Mouse (Mus musculus) forebrain, embryonic 11.5 days (tissue): Measurements from ENCODE around the gene Zfhx3. TPM values are rescaled to one million over a fixed set of nuclear protein-coding genes. Genes with fewer than 3 reads are reported as not detected.

Source experiments
- ATAC-seq: fragments of 200-750 bp; cut with Nextera tagmentation; replicated peaks from 2 replicates; pipeline ENCODE4 v1.8.0; 2017; ENCODE audit warnings: moderate TSS enrichment; ENCODE audit not compliant: low FRiP score
- DNase-seq: peaks from one replicate; pipeline ENCODE4 v3.0.0-alpha.2; 2017; ENCODE audit warnings: low spot score
- H3K27ac ChIP-seq: fragments of 300-500 bp; sonication (generic); 2 replicates; pipeline ENCODE4 v1.5.1; 2014; ENCODE audit warnings: low read depth, low read length
- H3K27me3 ChIP-seq: fragments of 300-500 bp; sonication (generic); 2 replicates; pipeline ENCODE4 v1.6.1; 2014; ENCODE audit warnings: mild to moderate bottlenecking, low read length, mixed read lengths; ENCODE audit not compliant: control insufficient read depth, insufficient read depth
- H3K36me3 ChIP-seq: fragments of 300-500 bp; sonication (generic); 2 replicates; pipeline ENCODE4 v1.6.1; 2014; ENCODE audit warnings: mild to moderate bottlenecking, low read length, moderate library complexity, mixed read lengths; ENCODE audit not compliant: control insufficient read depth, insufficient read depth
- H3K4me1 ChIP-seq: fragments of 300-500 bp; sonication (generic); replicated peaks from 2 replicates; pipeline ENCODE4 v1.6.1; 2014; ENCODE audit warnings: low read length, mixed read lengths; ENCODE audit not compliant: control insufficient read depth, insufficient read depth
- H3K4me2 ChIP-seq: fragments of 300-500 bp; sonication (generic); 2 replicates; pipeline ENCODE4 v1.6.1; 2014; ENCODE audit warnings: low read depth, mild to moderate bottlenecking, low read length, moderate library complexity, mixed read lengths; ENCODE audit not compliant: severe bottlenecking
- H3K4me3 ChIP-seq: fragments of 300-500 bp; sonication (generic); 2 replicates; pipeline ENCODE4 v1.5.1; 2014; ENCODE audit warnings: low read depth, low read length
- H3K9ac ChIP-seq: fragments of 300-500 bp; sonication (generic); 2 replicates; pipeline ENCODE4 v1.6.1; 2014; ENCODE audit warnings: low read length
- H3K9me3 ChIP-seq: fragments of 300-500 bp; sonication (generic); 2 replicates; pipeline ENCODE4 v1.6.1; 2016; ENCODE audit warnings: low read length, mixed read lengths; ENCODE audit not compliant: control insufficient read depth
- WGBS: fragments of 180-500 bp; shearing (Covaris S2); extraction: QIAGEN DNeasy Blood & Tissue Kit; methylation state at CpG from one replicate; pipeline ENCODE4 v1.1.7; 2014; 5-methylcytosine and 5-hydroxymethylcytosine counted together
- polyA plus RNA-seq: library from polyadenylated mRNA; unstranded; fragments of >200 nt; fragmentation: Nextera tagmentation; extraction: Ambion mirVana; gene quantifications from 2 replicates; pipeline ENCODE4 v1.2.1, GENCODE M21; 2014

Zfhx3 gene
- polyA plus RNA-seq, 1 experiment from 2014 or later = 22.9 TPM

- no peaks in the 10 kb centered on the region for H3K36me3 ChIP-seq
- DNase-seq (no peak), ATAC-seq (no peak)
- H3K4me2 ChIP-seq = no peak overlapping the region
- no peak overlapping the region for H3K9ac ChIP-seq
- H3K4me3 ChIP-seq = no peak overlapping the region
- 58% methylated on average over 4 of the region's 4 CpGs for WGBS
- no peak overlapping the region for H3K27ac ChIP-seq
- H3K4me1 ChIP-seq = no peaks in the 10 kb centered on the region
- no peaks in the 10 kb centered on the region for H3K9me3 ChIP-seq
- H3K27me3 ChIP-seq = no peaks in the 10 kb centered on the region
These were observed 144.5 kb downstream of the Zfhx3 start for GRCm38 (mm10) chr8:108086913-108087312.

GRCm38 (mm10) chr8:108089632-108090031 is 147.2 kb downstream of the Zfhx3 start:
- ATAC-seq = no peak
- 70% methylated on average over 5 of the region's 5 CpGs for WGBS
- no peak for DNase-seq
- H3K9ac ChIP-seq = no peak overlapping the region
- H3K9me3 ChIP-seq = no peaks in the 10 kb centered on the region
- H3K36me3 ChIP-seq = no peaks in the 10 kb centered on the region
- no peaks in the 10 kb centered on the region for H3K4me1 ChIP-seq
- H3K4me2 ChIP-seq = no peak overlapping the region
- H3K4me3 ChIP-seq = no peak overlapping the region
- no peak overlapping the region for H3K27ac ChIP-seq
- no peaks in the 10 kb centered on the region for H3K27me3 ChIP-seq

GRCm38 (mm10) chr8:108098598-108098997 is 156.2 kb downstream of the Zfhx3 start:
- no peak overlapping the region for H3K9ac ChIP-seq
- peaks cover 8% of the 10 kb centered on the region; the same call in 1 of the 2 replicates for H3K4me1 ChIP-seq
- no peaks in the 10 kb centered on the region for H3K36me3 ChIP-seq
- DNase-seq (no peak), ATAC-seq (no peak)
- H3K4me3 ChIP-seq = no peak overlapping the region
- no peak overlapping the region for H3K4me2 ChIP-seq
- 90% methylated on average over 13 of the region's 13 CpGs for WGBS
- H3K9me3 ChIP-seq = no peaks in the 10 kb centered on the region
- H3K27me3 ChIP-seq = no peaks in the 10 kb centered on the region; the same call in 1 of the 2 replicates
- H3K27ac ChIP-seq = no peak overlapping the region

GRCm38 (mm10) chr8:108101131-108101530 is 158.7 kb downstream of the Zfhx3 start:
- Histone ChIP-seq H3K4me3 (no peak overlapping the region), H3K27ac (no peak overlapping the region), H3K36me3 (no peaks in the 10 kb centered on the region), H3K9me3 (no peaks in the 10 kb centered on the region), H3K27me3 (no peaks in the 10 kb centered on the region; the same call in 1 of the 2 replicates), H3K4me2 (no peak overlapping the region), H3K4me1 (peaks cover 15% of the 10 kb centered on the region), H3K9ac (no peak overlapping the region)
- ATAC-seq = no peak
- DNase-seq = peak; percentile 69
- 71% methylated on average over 8 of the region's 8 CpGs for WGBS

DNA sequence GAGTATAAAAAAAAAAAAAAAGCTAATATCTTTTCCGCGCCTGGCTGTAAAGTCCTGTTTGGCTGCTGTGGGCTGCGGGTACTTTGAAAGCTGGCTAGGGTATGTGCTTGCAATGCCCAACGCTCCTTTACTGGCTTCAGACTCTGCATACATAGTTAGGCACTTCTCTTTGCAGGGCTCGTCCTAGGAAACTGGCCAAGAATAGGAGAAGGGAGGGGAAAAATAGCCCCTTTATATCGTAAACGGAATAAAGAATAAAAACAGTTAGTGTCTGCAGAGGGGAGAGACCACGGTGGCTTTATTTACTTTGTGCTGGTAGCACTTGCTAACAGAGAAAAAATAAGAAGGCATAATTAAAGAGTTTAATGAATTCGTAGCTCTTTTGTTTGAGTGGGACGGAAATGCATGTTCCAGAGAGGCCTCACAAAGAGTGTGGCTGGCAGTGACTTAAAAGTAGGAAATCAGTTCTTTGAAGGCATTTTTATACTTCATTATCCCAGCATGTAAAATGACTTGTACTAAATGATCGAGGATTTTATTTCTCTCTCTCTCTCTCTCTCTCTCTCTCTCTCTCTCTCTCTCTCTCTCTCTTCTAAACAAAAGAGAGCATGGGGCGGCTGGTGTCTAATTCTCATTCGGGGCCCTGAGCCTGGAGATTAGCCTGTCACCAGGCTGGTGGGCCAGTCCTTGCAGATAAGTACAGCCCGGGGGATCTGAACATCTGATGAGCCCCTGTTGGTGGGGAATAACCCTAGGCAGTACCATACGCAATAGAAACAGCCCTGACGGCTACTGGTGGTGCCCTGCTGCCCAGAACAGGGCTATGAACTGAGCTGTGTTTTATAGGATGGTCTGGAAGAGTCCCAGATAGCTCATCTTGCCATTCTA is 159.8 kb downstream of the Zfhx3 start:
- Histone ChIP-seq H3K27me3 (no peaks in the 10 kb centered on the region; the same call in 1 of the 2 replicates), H3K9ac (no peak overlapping the region; the same call in 1 of the 2 replicates), H3K27ac (peak overlapping the region; percentile 32; the same call in 1 of the 2 replicates), H3K4me3 (no peak overlapping the region), H3K9me3 (no peaks in the 10 kb centered on the region), H3K4me1 (peaks cover 15% of the 10 kb centered on the region), H3K36me3 (no peaks in the 10 kb centered on the region), H3K4me2 (peak overlapping the region; percentile 6; the same call in 1 of the 2 replicates)
- ATAC-seq (peak; percentile 64), DNase-seq (peak; percentile 55)
- 22% methylated on average over 16 of the region's 16 CpGs for WGBS

DNA sequence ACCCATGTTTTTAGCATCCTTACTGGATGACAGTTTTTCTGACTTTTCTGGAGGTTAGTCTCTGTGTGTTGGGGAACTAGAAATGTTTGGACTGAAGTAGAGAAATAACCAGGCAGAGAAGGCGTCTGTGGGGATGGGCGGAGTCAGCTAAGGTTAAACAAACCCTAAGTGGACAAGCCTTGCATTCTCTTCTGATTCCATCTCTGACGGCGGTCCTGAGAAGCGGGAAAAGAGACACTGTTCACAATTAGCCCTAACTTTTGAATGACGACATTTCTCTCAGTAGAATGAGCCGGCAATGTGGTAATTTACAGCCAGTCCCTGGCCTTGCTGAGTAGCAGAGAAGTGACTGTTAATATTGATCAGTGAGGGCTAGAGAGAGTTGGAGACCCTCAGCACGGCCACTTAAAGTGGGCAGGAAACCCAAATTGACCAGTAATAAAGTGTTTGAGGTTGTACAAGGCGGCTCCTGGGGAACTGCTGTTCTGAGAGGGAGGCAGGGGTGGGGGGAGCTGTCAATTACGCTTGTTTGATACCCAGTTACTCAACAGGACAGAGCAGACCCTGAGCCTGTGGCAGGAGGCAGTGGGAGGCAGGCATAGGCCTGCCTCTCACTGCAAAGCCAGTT is 162.1 kb downstream of the Zfhx3 start:
- ATAC-seq = no peak

DNA sequence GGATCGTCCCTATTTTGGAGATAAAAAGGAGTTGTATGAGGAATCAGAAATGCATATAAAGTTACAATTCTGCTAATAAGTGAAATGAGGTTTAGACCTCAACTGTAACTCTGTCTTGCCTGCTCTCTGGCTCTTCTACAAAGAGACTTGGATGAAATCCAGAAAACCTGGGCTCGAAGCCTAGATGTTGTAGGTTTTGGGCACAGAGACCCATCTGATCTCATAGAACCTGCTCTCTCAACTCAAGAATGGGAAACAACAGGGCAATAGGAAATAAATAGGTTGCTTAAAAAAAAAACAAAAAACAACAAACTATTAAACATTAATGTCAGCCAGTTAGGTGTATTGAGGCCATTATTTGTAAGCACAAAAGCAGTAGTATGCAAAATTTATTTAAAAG is 182.6 kb downstream of the Zfhx3 start:
- Histone ChIP-seq H3K36me3 (no peaks in the 10 kb centered on the region), H3K4me2 (no peak overlapping the region), H3K4me3 (no peak overlapping the region), H3K27ac (no peak overlapping the region), H3K9ac (no peak overlapping the region), H3K4me1 (no peaks in the 10 kb centered on the region), H3K9me3 (no peaks in the 10 kb centered on the region), H3K27me3 (no peaks in the 10 kb centered on the region)
- 97% methylated on average over 2 of the region's 2 CpGs for WGBS
- ATAC-seq = no peak
- DNase-seq = no peak

More for the DNA sequence above, 162.1 kb downstream of the Zfhx3 start:
- H3K4me1 ChIP-seq = peaks cover 15% of the 10 kb centered on the region
- H3K9me3 ChIP-seq = no peaks in the 10 kb centered on the region
- WGBS = 31% methylated on average over 10 of the region's 10 CpGs
- no peak for DNase-seq
- H3K27me3 ChIP-seq = no peaks in the 10 kb centered on the region; the same call in 1 of the 2 replicates
- no peak overlapping the region for H3K27ac ChIP-seq
- no peak overlapping the region for H3K4me3 ChIP-seq
- no peak overlapping the region for H3K4me2 ChIP-seq
- 0 out of 2 replicates have a peak overlapping the region, but pooled peaks have one; percentile 17 for H3K9ac ChIP-seq
- H3K36me3 ChIP-seq = no peaks in the 10 kb centered on the region

DNA sequence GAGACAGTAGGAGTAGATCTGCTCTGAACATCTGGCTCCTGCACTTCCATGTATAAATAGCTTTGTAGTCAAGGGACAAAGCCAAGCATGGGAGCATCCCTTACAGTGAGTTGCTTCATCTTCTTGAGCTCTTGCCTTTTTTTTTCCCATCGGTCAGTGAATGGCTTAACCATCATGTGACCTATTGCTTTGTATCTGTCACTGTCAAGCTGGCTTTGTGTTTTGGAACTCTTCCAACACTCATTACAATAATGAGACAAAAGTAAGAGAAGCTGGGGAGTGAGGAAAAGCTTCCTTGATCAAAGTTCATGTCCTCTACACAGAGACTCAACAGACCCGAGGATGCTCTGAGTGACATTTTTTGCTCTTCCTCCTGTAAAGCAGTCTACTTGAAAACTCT is 183.0 kb downstream of the Zfhx3 start:
- Histone ChIP-seq H3K9ac (no peak overlapping the region), H3K27me3 (no peaks in the 10 kb centered on the region), H3K4me2 (no peak overlapping the region), H3K4me3 (no peak overlapping the region), H3K36me3 (no peaks in the 10 kb centered on the region), H3K4me1 (no peaks in the 10 kb centered on the region), H3K27ac (no peak overlapping the region), H3K9me3 (no peaks in the 10 kb centered on the region)
- no peak for DNase-seq
- ATAC-seq = no peak
- WGBS = 73% methylated on average over 2 of the region's 2 CpGs
